Mouse (Mus musculus) heart, postnatal 0 days (tissue): ENCODE measurements around the gene Nfia.

Experiments used
- CTCF ChIP-seq: IDR thresholded peaks from 2 replicates; pipeline ENCODE4 v1.5.1; 2016; ENCODE audit warnings: antibody characterized with exemption, control low read depth, low read depth
- EP300 ChIP-seq: IDR thresholded peaks from 2 replicates; pipeline ENCODE4 v1.6.1; 2016; ENCODE audit warnings: antibody characterized with exemption, low read depth

- TF ChIP-seq CTCF: no peak
- TF ChIP-seq EP300: no peak
Observed at GRCm38 (mm10) chr4:97879696-97880095, 107.2 kb downstream of the Nfia start.
